Mouse (Mus musculus): ENCODE measurements around the gene Chst15. TPM values are rescaled to one million over a fixed set of nuclear protein-coding genes. Genes with fewer than 3 reads are reported as not detected.

Chst15 gene
- polyA plus RNA-seq, 1 experiment: 5.7 TPM

DNA sequence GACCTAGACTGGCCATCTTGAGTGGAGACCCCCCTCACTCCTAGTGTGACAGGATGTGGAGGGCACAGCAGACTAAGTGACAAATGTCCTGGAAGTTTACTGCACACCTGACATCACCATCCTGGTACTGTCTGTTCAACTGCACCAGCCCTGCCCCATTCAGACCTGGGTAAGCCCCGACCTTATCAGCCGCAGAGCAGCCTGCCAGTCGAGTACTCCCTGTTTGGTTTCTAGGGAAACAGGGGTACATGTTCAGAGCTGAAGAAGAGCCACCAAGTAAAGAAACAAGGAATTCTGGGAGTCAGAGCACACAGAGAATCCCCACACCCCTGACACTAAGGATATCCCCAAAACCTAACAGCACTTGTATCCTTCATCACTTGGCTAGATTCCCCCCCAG lies 55.1 kb downstream of the Chst15 start:
- Histone ChIP-seq H3K4me1 (ENCODE audit: control insufficient read depth, insufficient read depth, insufficient read length, low read length) (peaks cover 6% of the 10 kb centered on the region; the same call in 1 of the 2 replicates), H3K27me3 (ENCODE audit: control insufficient read depth, insufficient read depth, low read length) (no peaks in the 10 kb centered on the region), H3K4me3 (ENCODE audit: low read depth, low read length) (no peak overlapping the region), H3K36me3 (ENCODE audit: control insufficient read depth, insufficient read depth, low read length) (0 out of 2 replicates have a peak, but pooled peaks cover 3% of the 10 kb centered on the region), H3K27ac (ENCODE audit: insufficient read depth, low read depth, low read length) (no peak overlapping the region)
- WGBS: 46% methylated on average over 3 of the region's 3 CpGs
- TF ChIP-seq CTCF (IDR thresholded peaks at IDR 0.05; ENCODE audit: extremely low read depth, insufficient read length, insufficient replicate concordance, low read depth, low read length) (no peak), POLR2A (IDR thresholded peaks at IDR 0.05; ENCODE audit: low read depth, low read length) (no peak)

DNA sequence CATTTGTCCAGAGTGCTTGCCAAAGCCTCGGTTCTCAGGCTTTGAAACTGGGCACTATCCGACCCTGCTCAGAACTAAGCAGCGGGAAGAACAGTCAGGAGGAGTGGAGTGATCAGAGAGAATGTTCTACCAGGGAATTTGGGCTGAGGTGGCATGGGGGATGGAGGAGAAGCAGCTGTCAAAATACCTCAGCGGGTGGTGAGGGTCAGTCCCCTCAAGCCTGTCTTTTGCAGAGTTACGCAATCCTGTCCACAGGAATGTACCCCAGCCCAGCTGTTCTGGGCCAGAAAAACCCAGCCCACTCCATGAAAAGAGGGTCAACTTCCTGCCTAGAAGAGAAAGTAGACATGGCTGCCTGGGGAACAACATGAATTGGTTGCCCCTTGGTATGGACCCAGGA lies 56.4 kb downstream of the Chst15 start:
- H3K27ac ChIP-seq (ENCODE audit: insufficient read depth, low read depth, low read length): no peak overlapping the region
- WGBS: 78% methylated on average over 5 of the region's 5 CpGs
- TF ChIP-seq CTCF (IDR thresholded peaks at IDR 0.05; ENCODE audit: extremely low read depth, insufficient read length, insufficient replicate concordance, low read depth, low read length): no peak
- TF ChIP-seq POLR2A (IDR thresholded peaks at IDR 0.05; ENCODE audit: low read depth, low read length): no peak

DNA sequence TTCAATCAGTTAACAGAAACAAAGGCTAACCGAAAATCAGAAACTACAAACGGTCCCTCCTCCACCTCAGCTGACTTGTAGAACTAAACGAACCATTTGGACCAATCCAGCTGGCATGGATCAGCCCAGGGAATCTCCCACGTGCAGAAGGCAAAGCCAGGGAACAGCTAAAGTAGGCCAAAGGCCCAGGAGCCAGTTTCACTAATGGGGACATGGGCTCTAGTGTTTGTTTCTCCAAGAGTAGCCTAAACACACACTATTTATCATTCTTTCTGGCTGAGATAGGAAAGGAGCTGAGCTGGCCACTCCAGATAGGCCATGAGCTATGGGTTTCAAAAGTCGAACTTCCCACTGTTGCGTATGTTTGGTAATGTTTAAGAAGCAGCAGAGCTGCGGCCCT lies 58.2 kb downstream of the Chst15 start:
- H3K36me3 ChIP-seq (ENCODE audit: control insufficient read depth, insufficient read depth, low read length): no peaks in the 10 kb centered on the region
- H3K4me1 ChIP-seq (ENCODE audit: control insufficient read depth, insufficient read depth, insufficient read length, low read length): peaks cover 4% of the 10 kb centered on the region; the same call in 1 of the 2 replicates
- no peak overlapping the region for H3K4me3 ChIP-seq (ENCODE audit: low read depth, low read length)
- no peak overlapping the region for H3K27ac ChIP-seq (ENCODE audit: insufficient read depth, low read depth, low read length)
- 61% methylated on average over 7 of the region's 7 CpGs for WGBS
- no peaks in the 10 kb centered on the region for H3K27me3 ChIP-seq (ENCODE audit: control insufficient read depth, insufficient read depth, low read length)
- TF ChIP-seq CTCF (IDR thresholded peaks at IDR 0.05; ENCODE audit: extremely low read depth, insufficient read length, insufficient replicate concordance, low read depth, low read length): no peak
- TF ChIP-seq POLR2A (IDR thresholded peaks at IDR 0.05; ENCODE audit: low read depth, low read length): no peak

More for the DNA sequence above, 56.4 kb downstream of the Chst15 start:
- peaks cover 4% of the 10 kb centered on the region; the same call in 1 of the 2 replicates for H3K4me1 ChIP-seq (ENCODE audit: control insufficient read depth, insufficient read depth, insufficient read length, low read length)
- H3K27me3 ChIP-seq (ENCODE audit: control insufficient read depth, insufficient read depth, low read length): no peaks in the 10 kb centered on the region
- no peak overlapping the region for H3K4me3 ChIP-seq (ENCODE audit: low read depth, low read length)
- no peaks in the 10 kb centered on the region for H3K36me3 ChIP-seq (ENCODE audit: control insufficient read depth, insufficient read depth, low read length)

DNA sequence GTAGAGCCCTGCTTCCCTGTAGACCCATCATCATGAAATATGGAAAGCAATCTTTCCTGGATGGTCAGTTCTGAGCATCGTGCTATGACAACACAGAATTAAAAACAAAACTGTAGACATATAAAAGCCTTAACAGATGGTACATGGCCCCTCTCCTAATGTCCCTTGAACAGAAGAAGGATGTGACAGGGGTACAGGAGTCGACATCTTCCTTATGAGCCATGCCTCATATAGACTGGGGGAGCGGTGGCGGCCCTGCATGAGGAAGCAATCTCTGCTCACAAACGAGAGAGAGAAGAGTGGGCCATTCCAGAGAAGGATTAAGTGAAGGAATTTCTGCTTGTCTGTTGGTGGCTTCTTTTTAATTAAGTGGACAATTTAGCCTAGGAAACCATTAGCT lies 58.8 kb downstream of the Chst15 start:
- H3K27ac ChIP-seq (ENCODE audit: insufficient read depth, low read depth, low read length): no peak overlapping the region
- H3K27me3 ChIP-seq (ENCODE audit: control insufficient read depth, insufficient read depth, low read length): no peaks in the 10 kb centered on the region
- TF ChIP-seq POLR2A (IDR thresholded peaks at IDR 0.05; ENCODE audit: low read depth, low read length): no peak
- TF ChIP-seq CTCF (IDR thresholded peaks at IDR 0.05; ENCODE audit: extremely low read depth, insufficient read length, insufficient replicate concordance, low read depth, low read length): no peak
- H3K36me3 ChIP-seq (ENCODE audit: control insufficient read depth, insufficient read depth, low read length): no peaks in the 10 kb centered on the region
- WGBS: 86% methylated on average over 5 of the region's 5 CpGs
- H3K4me1 ChIP-seq (ENCODE audit: control insufficient read depth, insufficient read depth, insufficient read length, low read length): peaks cover 4% of the 10 kb centered on the region; the same call in 1 of the 2 replicates
- H3K4me3 ChIP-seq (ENCODE audit: low read depth, low read length): no peak overlapping the region

DNA sequence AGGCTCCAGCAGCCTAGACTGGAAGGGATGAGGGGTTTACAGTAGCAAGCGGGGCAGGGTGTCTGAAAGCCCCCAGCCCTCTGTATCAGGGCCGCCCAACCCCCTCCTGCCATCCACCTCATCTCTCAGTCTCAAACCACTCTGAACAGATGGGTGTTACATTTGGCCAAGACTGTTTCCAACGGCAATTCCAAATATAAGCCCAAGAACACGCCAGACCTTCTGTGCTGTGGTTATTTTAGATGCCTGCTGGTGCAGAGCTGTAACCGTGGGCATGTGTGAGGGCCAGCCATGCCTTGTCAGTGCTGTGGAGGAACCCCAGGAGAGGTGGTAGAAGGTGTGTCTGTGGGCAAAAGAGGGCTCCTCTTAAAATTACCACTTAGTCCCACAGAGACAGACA lies 63.5 kb downstream of the Chst15 start:
- H3K27ac ChIP-seq (ENCODE audit: insufficient read depth, low read depth, low read length): no peak overlapping the region
- H3K4me1 ChIP-seq (ENCODE audit: control insufficient read depth, insufficient read depth, insufficient read length, low read length): no peaks in the 10 kb centered on the region
- 90% methylated on average over 5 of the region's 5 CpGs for WGBS
- no peaks in the 10 kb centered on the region for H3K36me3 ChIP-seq (ENCODE audit: control insufficient read depth, insufficient read depth, low read length)
- TF ChIP-seq CTCF (IDR thresholded peaks at IDR 0.05; ENCODE audit: extremely low read depth, insufficient read length, insufficient replicate concordance, low read depth, low read length) (no peak), POLR2A (IDR thresholded peaks at IDR 0.05; ENCODE audit: low read depth, low read length) (no peak)
- H3K4me3 ChIP-seq (ENCODE audit: low read depth, low read length): no peak overlapping the region
- no peaks in the 10 kb centered on the region for H3K27me3 ChIP-seq (ENCODE audit: control insufficient read depth, insufficient read depth, low read length)

DNA sequence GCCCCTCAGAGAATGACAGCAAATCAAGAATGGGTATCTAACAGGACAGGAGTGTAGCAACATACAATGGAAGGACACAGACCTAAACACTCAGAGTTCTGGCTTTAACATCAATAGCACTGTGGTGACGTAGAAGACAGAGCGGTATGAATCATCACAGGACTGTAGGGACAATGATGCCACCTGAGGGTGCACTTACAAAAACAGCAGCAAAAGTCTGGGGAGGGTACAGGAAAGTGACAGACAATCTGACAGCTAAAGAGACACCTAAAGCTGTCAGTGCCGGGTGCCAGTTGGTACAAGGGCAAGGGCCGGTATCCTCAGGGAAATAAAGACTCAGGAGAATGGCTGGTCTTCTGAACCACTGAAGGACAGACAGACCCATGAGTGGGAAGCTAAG lies 64.0 kb downstream of the Chst15 start:
- no peaks in the 10 kb centered on the region for H3K4me1 ChIP-seq (ENCODE audit: control insufficient read depth, insufficient read depth, insufficient read length, low read length)
- TF ChIP-seq CTCF (IDR thresholded peaks at IDR 0.05; ENCODE audit: extremely low read depth, insufficient read length, insufficient replicate concordance, low read depth, low read length) (no peak), POLR2A (IDR thresholded peaks at IDR 0.05; ENCODE audit: low read depth, low read length) (no peak)
- WGBS: 92% methylated on average over 4 of the region's 4 CpGs

DNA sequence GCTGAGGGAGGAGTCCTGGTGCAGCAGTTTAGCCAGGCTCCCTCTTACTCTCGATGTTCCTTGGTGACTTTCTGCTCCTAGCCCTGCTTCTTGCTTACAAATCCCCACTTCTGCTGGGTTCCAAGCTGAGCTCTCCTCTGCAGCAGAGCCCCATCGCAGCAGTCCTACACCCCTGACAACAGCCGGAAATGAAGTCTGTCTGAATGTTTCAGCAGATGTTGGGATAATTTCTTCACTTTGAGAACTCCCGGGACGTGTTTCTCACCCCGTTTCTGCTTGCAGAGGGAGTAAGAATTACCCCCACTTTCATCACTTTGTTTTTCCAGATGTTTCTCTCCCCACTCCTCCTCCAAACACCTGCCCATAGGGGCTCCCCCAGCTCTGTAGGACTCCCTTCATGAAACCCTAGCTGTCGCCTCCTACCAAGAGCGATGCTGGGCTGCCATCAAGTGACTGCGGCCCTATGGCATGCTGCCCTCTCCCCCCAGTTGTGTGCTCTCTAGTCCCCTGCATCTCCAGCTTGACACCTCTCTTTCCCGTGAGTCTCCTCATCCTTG lies 67.4 kb downstream of the Chst15 start:
- no peaks in the 10 kb centered on the region for H3K27me3 ChIP-seq (ENCODE audit: control insufficient read depth, insufficient read depth, low read length)
- no peak for TF ChIP-seq CTCF (IDR thresholded peaks at IDR 0.05; ENCODE audit: extremely low read depth, insufficient read length, insufficient replicate concordance, low read depth, low read length)
- TF ChIP-seq POLR2A (IDR thresholded peaks at IDR 0.05; ENCODE audit: low read depth, low read length): no peak
- no peaks in the 10 kb centered on the region for H3K4me1 ChIP-seq (ENCODE audit: control insufficient read depth, insufficient read depth, insufficient read length, low read length)
- H3K27ac ChIP-seq (ENCODE audit: insufficient read depth, low read depth, low read length): no peak overlapping the region
- 76% methylated on average over 10 of the region's 10 CpGs for WGBS
- no peaks in the 10 kb centered on the region for H3K36me3 ChIP-seq (ENCODE audit: control insufficient read depth, insufficient read depth, low read length)
- no peak overlapping the region for H3K4me3 ChIP-seq (ENCODE audit: low read depth, low read length)

More for the DNA sequence above, 64.0 kb downstream of the Chst15 start:
- Histone ChIP-seq H3K27me3 (ENCODE audit: control insufficient read depth, insufficient read depth, low read length) (no peaks in the 10 kb centered on the region), H3K36me3 (ENCODE audit: control insufficient read depth, insufficient read depth, low read length) (no peaks in the 10 kb centered on the region), H3K4me3 (ENCODE audit: low read depth, low read length) (no peak overlapping the region), H3K27ac (ENCODE audit: insufficient read depth, low read depth, low read length) (no peak overlapping the region)

Measured in small intestine, adult 2 months (tissue).